Mouse (Mus musculus): ENCODE data around the gene Cxcr3. TPM values are rescaled to one million over a fixed set of nuclear protein-coding genes. Genes with fewer than 3 reads are reported as not detected.

Gene Cxcr3
- total and polyA plus RNA-seq, 2 experiments from 2014 or later: 0.08 to 0.16 TPM

DNA sequence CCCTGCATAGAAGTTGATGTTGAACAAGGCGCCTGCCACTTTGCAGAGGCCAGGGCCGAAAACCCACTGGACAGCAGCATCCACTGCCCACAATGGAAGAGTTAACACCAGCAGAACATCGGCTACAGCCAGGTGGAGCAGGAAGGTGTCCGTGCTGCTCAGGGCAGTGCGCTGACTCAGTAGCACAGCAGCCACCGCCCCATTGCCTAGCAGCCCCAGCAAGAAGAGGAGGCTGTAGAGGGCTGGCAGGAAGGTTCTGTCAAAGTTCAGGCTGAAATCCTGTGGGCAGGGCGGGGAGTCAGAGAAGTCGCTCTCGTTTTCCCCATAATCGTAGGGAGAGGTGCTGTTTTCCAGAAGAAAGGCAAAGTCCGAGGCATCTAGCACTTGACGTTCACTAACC lies 1.4 kb downstream of the Cxcr3 start:
- Histone ChIP-seq H3K4me2 (ENCODE audit: low read depth, low read length) (no peak overlapping the region), H3K36me3 (ENCODE audit: insufficient read depth, low read length) (no peaks in the 10 kb centered on the region), H3K4me1 (ENCODE audit: insufficient read depth, low read length) (no peaks in the 10 kb centered on the region), H3K27me3 (ENCODE audit: insufficient read depth, low read length) (no peaks in the 10 kb centered on the region; the same call in 1 of the 2 replicates), H3K4me3 (ENCODE audit: low read length) (no peak overlapping the region), H3K9me3 (ENCODE audit: low read length) (no peaks in the 10 kb centered on the region), H3K9ac (replicated peaks; ENCODE audit: low read length) (no peak overlapping the region), H3K27ac (no peak overlapping the region)
- ATAC-seq (no peak), DNase-seq (ENCODE audit: low spot score) (no peak)
- TF ChIP-seq CTCF (IDR thresholded peaks at IDR 0.05; ENCODE audit: low read depth): no peak
- WGBS: 82% methylated on average over 12 of the region's 12 CpGs

GRCm38 (mm10) chrX:101730010-101730409 lies 4.1 kb downstream of the Cxcr3 start:
- no peak overlapping the region for H3K9ac ChIP-seq (replicated peaks; ENCODE audit: low read length)
- no peaks in the 10 kb centered on the region; the same call in 1 of the 2 replicates for H3K27me3 ChIP-seq (ENCODE audit: insufficient read depth, low read length)
- ATAC-seq (no peak), DNase-seq (ENCODE audit: low spot score) (no peak)
- H3K9me3 ChIP-seq (ENCODE audit: low read length): no peaks in the 10 kb centered on the region
- no peak for TF ChIP-seq CTCF (IDR thresholded peaks at IDR 0.05; ENCODE audit: low read depth)
- no peak overlapping the region for H3K4me3 ChIP-seq (ENCODE audit: low read length)
- no peak overlapping the region for H3K27ac ChIP-seq
- no peak overlapping the region for H3K4me2 ChIP-seq (ENCODE audit: low read depth, low read length)
- H3K4me1 ChIP-seq (ENCODE audit: insufficient read depth, low read length): no peaks in the 10 kb centered on the region
- H3K36me3 ChIP-seq (ENCODE audit: insufficient read depth, low read length): no peaks in the 10 kb centered on the region

GRCm38 (mm10) chrX:101720401-101720800 lies 13.7 kb downstream of the Cxcr3 start:
- Histone ChIP-seq H3K4me1 (ENCODE audit: insufficient read depth, low read length) (no peaks in the 10 kb centered on the region), H3K36me3 (ENCODE audit: insufficient read depth, low read length) (no peaks in the 10 kb centered on the region), H3K4me3 (ENCODE audit: low read length) (no peak overlapping the region), H3K4me2 (ENCODE audit: low read depth, low read length) (no peak overlapping the region), H3K9ac (replicated peaks; ENCODE audit: low read length) (no peak overlapping the region), H3K27me3 (ENCODE audit: insufficient read depth, low read length) (no peaks in the 10 kb centered on the region), H3K9me3 (ENCODE audit: low read length) (no peaks in the 10 kb centered on the region), H3K27ac (no peak overlapping the region)
- no peak for TF ChIP-seq CTCF (IDR thresholded peaks at IDR 0.05; ENCODE audit: low read depth)
- ATAC-seq (no peak), DNase-seq (ENCODE audit: low spot score) (no peak)
- WGBS: 74% methylated on average over 1 of the region's 1 CpGs

DNA sequence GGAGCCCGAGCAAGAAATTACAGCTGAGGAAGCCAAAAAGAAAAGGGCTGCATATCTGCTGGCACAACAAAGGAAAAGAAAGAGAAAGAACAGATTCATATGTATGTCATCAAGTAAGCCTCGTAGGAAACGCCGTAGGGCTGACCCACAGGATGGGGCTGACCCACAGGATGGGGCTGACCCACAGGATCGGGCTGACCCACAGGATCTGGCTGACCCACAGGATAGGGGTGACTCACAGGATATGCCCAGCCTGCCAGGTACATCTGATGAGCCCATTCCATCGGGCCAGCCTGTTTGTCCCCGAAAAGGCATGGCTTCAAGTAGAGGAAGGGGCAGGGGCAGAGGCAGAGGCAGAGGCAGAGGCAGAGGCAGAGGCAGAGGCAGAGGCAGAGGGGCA lies 29.0 kb downstream of the Cxcr3 start:
- Histone ChIP-seq H3K4me1 (ENCODE audit: insufficient read depth, low read length) (no peaks in the 10 kb centered on the region), H3K4me2 (ENCODE audit: low read depth, low read length) (no peak overlapping the region), H3K4me3 (ENCODE audit: low read length) (no peak overlapping the region), H3K27ac (no peak overlapping the region), H3K9ac (replicated peaks; ENCODE audit: low read length) (no peak overlapping the region), H3K27me3 (ENCODE audit: insufficient read depth, low read length) (no peaks in the 10 kb centered on the region), H3K9me3 (ENCODE audit: low read length) (no peaks in the 10 kb centered on the region), H3K36me3 (ENCODE audit: insufficient read depth, low read length) (no peaks in the 10 kb centered on the region)
- DNase-seq (ENCODE audit: low spot score) (no peak), ATAC-seq (no peak)
- WGBS: 73% methylated on average over 7 of the region's 7 CpGs
- TF ChIP-seq CTCF (IDR thresholded peaks at IDR 0.05; ENCODE audit: low read depth): no peak

DNA sequence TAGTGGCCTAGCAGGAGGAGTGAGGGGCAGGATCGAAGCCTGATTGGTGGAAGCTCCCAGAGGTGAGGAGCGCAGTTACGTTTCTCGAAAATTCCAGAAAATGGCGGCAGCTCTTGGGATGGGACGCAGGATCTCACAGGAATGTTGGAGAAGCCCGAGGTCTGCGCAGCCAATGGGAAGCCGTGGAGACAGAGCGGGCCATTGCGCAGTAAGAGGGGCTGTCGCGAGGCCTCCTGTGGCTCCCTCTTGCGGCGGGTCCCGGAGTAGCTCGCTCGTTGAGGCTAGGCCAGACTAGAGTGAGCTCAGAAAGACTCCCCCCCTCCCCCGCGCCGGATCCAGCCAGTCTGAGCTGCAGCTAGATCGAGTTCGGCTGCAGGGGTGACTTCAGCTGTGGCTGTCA lies 35.8 kb downstream of the Cxcr3 start:
- Histone ChIP-seq H3K4me2 (ENCODE audit: low read depth, low read length) (no peak overlapping the region), H3K27me3 (ENCODE audit: insufficient read depth, low read length) (no peaks in the 10 kb centered on the region), H3K9me3 (ENCODE audit: low read length) (peaks cover 7% of the 10 kb centered on the region; the same call in 1 of the 2 replicates), H3K4me1 (ENCODE audit: insufficient read depth, low read length) (no peaks in the 10 kb centered on the region), H3K9ac (replicated peaks; ENCODE audit: low read length) (no peak overlapping the region), H3K36me3 (ENCODE audit: insufficient read depth, low read length) (no peaks in the 10 kb centered on the region), H3K27ac (no peak overlapping the region), H3K4me3 (ENCODE audit: low read length) (no peak overlapping the region)
- 60% methylated on average over 23 of the region's 23 CpGs for whole genome bisulfite sequencing
- TF ChIP-seq CTCF (IDR thresholded peaks at IDR 0.05; ENCODE audit: low read depth): no peak
- DNase-seq (ENCODE audit: low spot score) (no peak), ATAC-seq (no peak)

DNA sequence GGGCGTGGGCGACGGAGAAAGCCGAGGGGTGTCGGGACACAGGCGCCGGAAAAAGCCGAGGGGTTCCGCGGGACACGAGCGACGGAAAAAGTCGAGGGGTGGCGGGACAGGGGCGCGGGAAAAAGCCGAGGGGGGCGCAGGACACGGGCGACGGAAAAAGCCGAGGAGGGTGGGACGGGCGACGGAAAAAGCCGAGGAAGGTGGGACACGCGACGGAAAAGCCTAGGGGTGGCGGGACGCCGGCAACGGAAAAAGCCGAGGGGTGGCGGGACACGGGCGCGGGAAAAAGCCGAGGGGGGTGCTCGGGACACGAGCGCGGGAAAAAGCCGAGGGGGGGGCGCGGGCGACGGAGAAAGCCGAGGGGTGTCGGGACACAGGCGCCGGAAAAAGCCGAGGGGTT lies 36.5 kb downstream of the Cxcr3 start:
- no peak for ATAC-seq
- TF ChIP-seq CTCF (IDR thresholded peaks at IDR 0.05; ENCODE audit: low read depth): no peak
- no peak overlapping the region for H3K4me2 ChIP-seq (ENCODE audit: low read depth, low read length)

GRCm38 (mm10) chrX:101695686-101696085 lies 38.4 kb downstream of the Cxcr3 start:
- Histone ChIP-seq H3K4me1 (ENCODE audit: insufficient read depth, low read length) (no peaks in the 10 kb centered on the region), H3K4me3 (ENCODE audit: low read length) (no peak overlapping the region), H3K9ac (replicated peaks; ENCODE audit: low read length) (no peak overlapping the region), H3K9me3 (ENCODE audit: low read length) (peaks cover 7% of the 10 kb centered on the region; the same call in 1 of the 2 replicates), H3K27ac (no peak overlapping the region), H3K4me2 (ENCODE audit: low read depth, low read length) (no peak overlapping the region), H3K36me3 (ENCODE audit: insufficient read depth, low read length) (no peaks in the 10 kb centered on the region), H3K27me3 (ENCODE audit: insufficient read depth, low read length) (no peaks in the 10 kb centered on the region)
- no peak for ATAC-seq
- 94% methylated on average over 27 of the region's 27 CpGs for whole genome bisulfite sequencing
- no peak for DNase-seq (ENCODE audit: low spot score)
- TF ChIP-seq CTCF (IDR thresholded peaks at IDR 0.05; ENCODE audit: low read depth): no peak

More for the DNA sequence above, 36.5 kb downstream of the Cxcr3 start:
- H3K9ac ChIP-seq (replicated peaks; ENCODE audit: low read length): no peak overlapping the region
- no peaks in the 10 kb centered on the region for H3K36me3 ChIP-seq (ENCODE audit: insufficient read depth, low read length)
- no peak overlapping the region for H3K27ac ChIP-seq
- H3K9me3 ChIP-seq (ENCODE audit: low read length): peaks cover 7% of the 10 kb centered on the region; the same call in 1 of the 2 replicates
- whole genome bisulfite sequencing: 78% methylated on average over 50 of the region's 54 CpGs
- H3K27me3 ChIP-seq (ENCODE audit: insufficient read depth, low read length): no peaks in the 10 kb centered on the region
- H3K4me3 ChIP-seq (ENCODE audit: low read length): no peak overlapping the region
- H3K4me1 ChIP-seq (ENCODE audit: insufficient read depth, low read length): no peaks in the 10 kb centered on the region
- DNase-seq (ENCODE audit: low spot score): no peak

Other genes with a start within 250 kb of the Cxcr3 start
- gene Taf1, start 201.5 kb downstream of the Cxcr3 start, total RNA-seq (2014; rRNA removed): 20.0 and 20.7 TPM in 2 replicates
- 12.5 and 13.4 TPM in 2 replicates for gene Taf1, start 201.5 kb downstream of the Cxcr3 start, polyA plus RNA-seq (2015; fragmentation: Nextera tagmentation; extraction: Ambion mirVana)
- 118 and 130 TPM in 2 replicates for gene Ogt, start 94.2 kb downstream of the Cxcr3 start, total RNA-seq (2014; rRNA removed)
- 88.6 and 99.7 TPM in 2 replicates for gene Ogt, start 94.2 kb downstream of the Cxcr3 start, polyA plus RNA-seq (2015; fragmentation: Nextera tagmentation; extraction: Ambion mirVana)
- 0.05 TPM in 1 of 2 replicates, not detected in the other for gene Gm4779, start 60.2 kb upstream of the Cxcr3 start, total RNA-seq (2014; rRNA removed)
- gene Gm4779, start 60.2 kb upstream of the Cxcr3 start, polyA plus RNA-seq (2015; fragmentation: Nextera tagmentation; extraction: Ambion mirVana): not detected in 2 replicates
- gene 8030474K03Rik, start 60.4 kb upstream of the Cxcr3 start, total RNA-seq (2014; rRNA removed): 1.8 TPM in 1 of 2 replicates, not detected in the other
- gene 8030474K03Rik, start 60.4 kb upstream of the Cxcr3 start, polyA plus RNA-seq (2015; fragmentation: Nextera tagmentation; extraction: Ambion mirVana): 0.10 TPM in 1 of 2 replicates, not detected in the other
- gene Nhsl2, start 115.1 kb upstream of the Cxcr3 start, total RNA-seq (2014; rRNA removed): 32.5 and 38.7 TPM in 2 replicates
- gene Nhsl2, start 115.1 kb upstream of the Cxcr3 start, polyA plus RNA-seq (2015; fragmentation: Nextera tagmentation; extraction: Ambion mirVana): 5.8 and 6.7 TPM in 2 replicates

Measured in hindbrain, postnatal 0 days (tissue).